Mouse (Mus musculus): ENCODE measurements around the gene Rad17. TPM values are rescaled to one million over a fixed set of nuclear protein-coding genes. Genes with fewer than 3 reads are reported as not detected.

Rad17 gene
- total and polyA plus RNA-seq, 2 experiments, result 2.5 to 12.5 TPM

DNA sequence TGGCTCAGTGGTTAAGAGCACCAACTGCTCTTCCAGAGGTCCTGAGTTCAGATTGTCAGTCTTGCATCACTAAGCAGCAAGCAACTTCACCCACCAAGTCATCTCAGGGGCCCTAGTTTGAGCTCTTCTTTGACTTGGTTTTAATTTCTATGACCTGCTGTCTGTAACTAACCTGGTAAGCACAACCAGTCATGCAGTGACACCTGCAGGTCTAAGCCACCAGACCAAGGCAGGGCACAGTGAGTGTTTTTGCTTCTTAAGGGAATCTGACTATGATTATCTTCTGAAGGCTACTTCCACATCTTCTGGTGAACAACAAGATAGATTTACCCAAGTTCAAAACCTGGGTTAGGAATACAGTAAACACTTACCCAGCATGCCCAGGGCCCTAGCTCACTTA is 70.9 kb downstream of the Rad17 start:
- peak overlapping the region; percentile 57 for H3K27ac ChIP-seq (replicated peaks; ENCODE audit: insufficient read depth, low read depth, low read length)
- no peaks in the 10 kb centered on the region for H3K36me3 ChIP-seq (ENCODE audit: control insufficient read depth, insufficient read depth, low read length)
- peak; percentile 64 for DNase-seq (ENCODE audit: extremely low read depth, low read depth, low spot score)
- H3K9ac ChIP-seq (ENCODE audit: low read depth, low read length), result no peak overlapping the region
- TF ChIP-seq CTCF (IDR thresholded peaks at IDR 0.05; ENCODE audit: low read depth, low read length), result peak; percentile 59
- TF ChIP-seq POLR2A (IDR thresholded peaks at IDR 0.05; ENCODE audit: extremely low read depth, insufficient read depth, low read length), result no peak
- no peak overlapping the region for H3K4me3 ChIP-seq (ENCODE audit: insufficient read depth, low read depth, low read length)
- H3K79me2 ChIP-seq (ENCODE audit: control insufficient read depth, insufficient read depth, low read length), result no peaks in the 10 kb centered on the region
- no peaks in the 10 kb centered on the region for H3K27me3 ChIP-seq (ENCODE audit: control insufficient read depth, insufficient read depth, low read length)
- peaks cover 10% of the 10 kb centered on the region; the same call in 1 of the 2 replicates for H3K4me1 ChIP-seq (ENCODE audit: control insufficient read depth, insufficient read depth, low read length)

DNA sequence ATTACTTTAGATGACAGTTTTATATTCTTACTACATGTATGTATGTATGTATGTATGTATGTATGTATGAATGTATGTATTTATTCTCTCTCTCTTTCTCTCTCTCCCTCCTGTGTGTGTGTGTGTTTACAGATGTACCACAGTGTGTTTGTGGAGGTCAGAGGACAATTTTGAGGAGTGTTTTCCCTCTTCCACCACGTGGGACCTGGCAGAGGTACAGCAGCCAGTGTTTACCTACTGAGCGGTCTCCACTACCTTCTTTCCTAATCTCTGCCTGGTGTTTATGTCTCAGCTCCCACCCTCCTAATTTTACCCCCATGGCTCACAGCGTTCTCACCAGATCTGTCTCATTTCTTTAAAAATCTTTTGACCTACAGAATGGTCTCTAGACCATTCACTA is 71.6 kb downstream of the Rad17 start:
- no peak overlapping the region for H3K9ac ChIP-seq (ENCODE audit: low read depth, low read length)
- TF ChIP-seq CTCF (IDR thresholded peaks at IDR 0.05; ENCODE audit: low read depth, low read length), result no peak
- peak; percentile 92 for DNase-seq (ENCODE audit: extremely low read depth, low read depth, low spot score)
- no peaks in the 10 kb centered on the region for H3K36me3 ChIP-seq (ENCODE audit: control insufficient read depth, insufficient read depth, low read length)
- no peaks in the 10 kb centered on the region for H3K27me3 ChIP-seq (ENCODE audit: control insufficient read depth, insufficient read depth, low read length)
- H3K4me3 ChIP-seq (ENCODE audit: insufficient read depth, low read depth, low read length), result no peak overlapping the region
- WGBS, result 14% methylated on average over 3 of the region's 3 CpGs
- H3K4me1 ChIP-seq (ENCODE audit: control insufficient read depth, insufficient read depth, low read length), result peaks cover 10% of the 10 kb centered on the region; the same call in 1 of the 2 replicates
- H3K79me2 ChIP-seq (ENCODE audit: control insufficient read depth, insufficient read depth, low read length), result no peaks in the 10 kb centered on the region
- peak overlapping the region; percentile 57 for H3K27ac ChIP-seq (replicated peaks; ENCODE audit: insufficient read depth, low read depth, low read length)

DNA sequence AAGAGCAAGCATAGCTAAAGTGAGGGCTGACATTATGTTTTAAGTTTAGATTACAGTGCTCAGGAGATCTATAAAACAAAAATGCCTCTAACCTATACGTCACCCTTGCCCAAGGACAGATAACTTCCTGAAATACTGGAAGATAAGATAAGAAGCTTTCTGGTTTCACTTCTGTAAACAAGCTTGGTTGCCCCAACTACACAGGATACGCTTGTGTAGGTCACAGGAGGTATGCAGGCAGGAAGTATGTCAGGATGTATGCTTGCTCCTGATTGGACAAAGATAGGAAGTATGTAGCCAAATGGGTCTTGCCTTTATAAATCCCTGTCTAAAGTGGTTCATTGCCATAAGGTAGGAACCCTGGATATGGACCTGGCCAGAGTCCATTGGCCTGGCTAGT is 74.9 kb downstream of the Rad17 start:
- H3K9ac ChIP-seq (ENCODE audit: low read depth, low read length), result no peak overlapping the region
- WGBS, result 65% methylated on average over 2 of the region's 2 CpGs
- no peaks in the 10 kb centered on the region for H3K79me2 ChIP-seq (ENCODE audit: control insufficient read depth, insufficient read depth, low read length)
- no peaks in the 10 kb centered on the region for H3K27me3 ChIP-seq (ENCODE audit: control insufficient read depth, insufficient read depth, low read length)
- peaks cover 5% of the 10 kb centered on the region; the same call in 1 of the 2 replicates for H3K4me1 ChIP-seq (ENCODE audit: control insufficient read depth, insufficient read depth, low read length)
- no peaks in the 10 kb centered on the region for H3K36me3 ChIP-seq (ENCODE audit: control insufficient read depth, insufficient read depth, low read length)
- TF ChIP-seq POLR2A (IDR thresholded peaks at IDR 0.05; ENCODE audit: extremely low read depth, insufficient read depth, low read length), result no peak
- no peak for TF ChIP-seq CTCF (IDR thresholded peaks at IDR 0.05; ENCODE audit: low read depth, low read length)
- no peak overlapping the region for H3K4me3 ChIP-seq (ENCODE audit: insufficient read depth, low read depth, low read length)
- DNase-seq (ENCODE audit: extremely low read depth, low read depth, low spot score), result peak; percentile 21
- H3K27ac ChIP-seq (replicated peaks; ENCODE audit: insufficient read depth, low read depth, low read length), result no peak overlapping the region

DNA sequence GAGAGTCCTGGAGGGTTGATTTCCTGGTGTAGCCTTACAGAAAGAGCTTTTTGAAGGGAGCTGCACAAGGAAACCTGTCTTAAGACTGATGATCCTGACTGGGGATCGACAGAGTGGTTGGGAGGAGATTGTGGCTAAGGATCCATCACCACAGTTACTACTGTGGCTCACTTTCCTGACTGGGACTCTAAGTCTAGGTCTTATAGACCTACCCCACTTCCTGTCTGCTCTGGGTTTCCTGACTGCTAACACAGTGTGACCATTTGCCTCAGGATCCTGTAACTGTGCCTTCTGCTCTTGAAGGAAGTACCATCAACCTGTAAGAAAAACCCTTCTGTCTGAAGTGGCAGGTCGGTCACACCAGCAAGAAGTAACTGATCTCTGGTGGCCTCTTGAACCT is 80.1 kb downstream of the Rad17 start:
- H3K79me2 ChIP-seq (ENCODE audit: control insufficient read depth, insufficient read depth, low read length), result no peaks in the 10 kb centered on the region
- H3K4me1 ChIP-seq (ENCODE audit: control insufficient read depth, insufficient read depth, low read length), result no peaks in the 10 kb centered on the region
- H3K27ac ChIP-seq (replicated peaks; ENCODE audit: insufficient read depth, low read depth, low read length), result no peak overlapping the region
- whole genome bisulfite sequencing, result 83% methylated on average over 2 of the region's 2 CpGs
- no peak overlapping the region for H3K9ac ChIP-seq (ENCODE audit: low read depth, low read length)
- TF ChIP-seq POLR2A (IDR thresholded peaks at IDR 0.05; ENCODE audit: extremely low read depth, insufficient read depth, low read length), result no peak
- TF ChIP-seq CTCF (IDR thresholded peaks at IDR 0.05; ENCODE audit: low read depth, low read length), result no peak
- no peaks in the 10 kb centered on the region for H3K36me3 ChIP-seq (ENCODE audit: control insufficient read depth, insufficient read depth, low read length)
- H3K27me3 ChIP-seq (ENCODE audit: control insufficient read depth, insufficient read depth, low read length), result no peaks in the 10 kb centered on the region
- DNase-seq (ENCODE audit: extremely low read depth, low read depth, low spot score), result no peak
- H3K4me3 ChIP-seq (ENCODE audit: insufficient read depth, low read depth, low read length), result no peak overlapping the region

DNA sequence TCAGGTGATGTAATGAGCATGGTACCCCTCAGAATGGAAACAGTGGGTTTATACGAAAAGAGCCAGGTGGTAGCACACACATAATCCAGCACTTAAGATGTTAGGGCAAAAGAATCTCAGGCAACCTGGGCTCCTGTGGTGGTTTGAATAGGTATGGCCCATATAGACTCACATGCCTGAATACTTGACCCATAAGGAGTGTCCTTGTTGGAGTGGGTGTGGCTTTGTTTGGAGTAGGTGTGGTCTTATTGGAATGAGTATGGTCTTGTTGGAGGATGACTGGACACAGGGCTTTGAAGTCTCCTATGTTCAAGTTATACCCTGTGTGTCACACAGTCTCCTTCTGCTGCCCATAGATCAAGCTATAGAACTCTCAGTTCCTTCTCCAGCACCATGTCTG is 82.5 kb downstream of the Rad17 start:
- H3K36me3 ChIP-seq (ENCODE audit: control insufficient read depth, insufficient read depth, low read length), result no peaks in the 10 kb centered on the region
- H3K79me2 ChIP-seq (ENCODE audit: control insufficient read depth, insufficient read depth, low read length), result no peaks in the 10 kb centered on the region
- H3K4me1 ChIP-seq (ENCODE audit: control insufficient read depth, insufficient read depth, low read length), result no peaks in the 10 kb centered on the region
- DNase-seq (ENCODE audit: extremely low read depth, low read depth, low spot score), result no peak
- H3K9ac ChIP-seq (ENCODE audit: low read depth, low read length), result no peak overlapping the region
- no peak overlapping the region for H3K27ac ChIP-seq (replicated peaks; ENCODE audit: insufficient read depth, low read depth, low read length)
- TF ChIP-seq CTCF (IDR thresholded peaks at IDR 0.05; ENCODE audit: low read depth, low read length) (no peak), POLR2A (IDR thresholded peaks at IDR 0.05; ENCODE audit: extremely low read depth, insufficient read depth, low read length) (no peak)
- 94% methylated on average over 1 of the region's 1 CpGs for WGBS
- no peaks in the 10 kb centered on the region for H3K27me3 ChIP-seq (ENCODE audit: control insufficient read depth, insufficient read depth, low read length)
- H3K4me3 ChIP-seq (ENCODE audit: insufficient read depth, low read depth, low read length), result no peak overlapping the region

Other genes with a start within 250 kb of the Rad17 start
- 0.37 and 0.47 TPM in 2 replicates for gene Naip1, start 198.2 kb downstream of the Rad17 start, total RNA-seq (2014; rRNA removed)
- gene Naip1, start 198.2 kb downstream of the Rad17 start, polyA plus RNA-seq (2012; rRNA removed), result 0.05 and 0.10 TPM in 2 replicates
- gene Gtf2h2, start 158.5 kb downstream of the Rad17 start, total RNA-seq (2014; rRNA removed), result 17.3 and 20.8 TPM in 2 replicates
- gene Gtf2h2, start 158.5 kb downstream of the Rad17 start, polyA plus RNA-seq (2012; rRNA removed), result 8.8 and 19.1 TPM in 2 replicates
- 51.9 and 52.3 TPM in 2 replicates for gene Ocln, start 98.3 kb downstream of the Rad17 start, total RNA-seq (2014; rRNA removed)
- gene Ocln, start 98.3 kb downstream of the Rad17 start, polyA plus RNA-seq (2012; rRNA removed), result 6.1 and 7.3 TPM in 2 replicates
- gene Marveld2, start 34.1 kb downstream of the Rad17 start, total RNA-seq (2014; rRNA removed), result 6.2 and 9.5 TPM in 2 replicates
- gene Marveld2, start 34.1 kb downstream of the Rad17 start, polyA plus RNA-seq (2012; rRNA removed), result 6.4 and 8.6 TPM in 2 replicates
- gene Ak6, start 72 bp downstream of the Rad17 start, total RNA-seq (2014; rRNA removed), result 46.4 and 52.1 TPM in 2 replicates
- gene Ak6, start 72 bp downstream of the Rad17 start, polyA plus RNA-seq (2012; rRNA removed), result 20.3 and 20.9 TPM in 2 replicates
- 2.1 and 2.5 TPM in 2 replicates for gene Taf9, start 528 bp upstream of the Rad17 start, total RNA-seq (2014; rRNA removed)
- gene Taf9, start 528 bp upstream of the Rad17 start, polyA plus RNA-seq (2012; rRNA removed), result 0.67 and 0.76 TPM in 2 replicates
- 2.8 and 4.0 TPM in 2 replicates for gene Ccdc125, start 18.7 kb upstream of the Rad17 start, total RNA-seq (2014; rRNA removed)
- 1.7 and 2.2 TPM in 2 replicates for gene Ccdc125, start 18.7 kb upstream of the Rad17 start, polyA plus RNA-seq (2012; rRNA removed)
- 13.1 and 15.1 TPM in 2 replicates for gene Cdk7, start 79.9 kb upstream of the Rad17 start, total RNA-seq (2014; rRNA removed)
- gene Cdk7, start 79.9 kb upstream of the Rad17 start, polyA plus RNA-seq (2012; rRNA removed), result 7.0 and 8.5 TPM in 2 replicates
- 30.4 and 30.7 TPM in 2 replicates for gene Mrps36, start 93.6 kb upstream of the Rad17 start, total RNA-seq (2014; rRNA removed)
- gene Mrps36, start 93.6 kb upstream of the Rad17 start, polyA plus RNA-seq (2012; rRNA removed), result 14.7 and 27.1 TPM in 2 replicates
- 0.34 TPM in 1 of 2 replicates, not detected in the other for gene Cenph, start 124.8 kb upstream of the Rad17 start, total RNA-seq (2014; rRNA removed)
- 0.17 TPM in 1 of 2 replicates, not detected in the other for gene Cenph, start 124.8 kb upstream of the Rad17 start, polyA plus RNA-seq (2012; rRNA removed)
- 0.37 and 2.2 TPM in 2 replicates for gene Ccnb1, start 135.5 kb upstream of the Rad17 start, total RNA-seq (2014; rRNA removed)
- 0.16 and 0.26 TPM in 2 replicates for gene Ccnb1, start 135.5 kb upstream of the Rad17 start, polyA plus RNA-seq (2012; rRNA removed)
- gene Slc30a5, start 182.4 kb upstream of the Rad17 start, total RNA-seq (2014; rRNA removed), result 36.0 and 38.1 TPM in 2 replicates
- gene Slc30a5, start 182.4 kb upstream of the Rad17 start, polyA plus RNA-seq (2012; rRNA removed), result 14.5 and 15.6 TPM in 2 replicates